Mouse (Mus musculus) hematopoietic stem cell, adult 5-6 weeks (primary cell): Measurements from ENCODE around the gene Ctsm. TPM values are rescaled to one million over a fixed set of nuclear protein-coding genes. Genes with fewer than 3 reads are reported as not detected.
"Not testable (repeated sequence)": the region's sequence is repeated elsewhere in the genome, so short reads cannot be mapped to it uniquely, and the experiment has no call there.

Experiments
- ATAC-seq, 2 experiments: fragments of 125-278 bp in 1 of 2; replicated peaks in 1 of 2; 2 replicates each; pipeline ENCODE4 v1.8.0; 2016 to 2017; ENCODE audit warnings: inconsistent platforms in 2 of 2, mild to moderate bottlenecking in 2 of 2, moderate number of reproducible peaks in 2 of 2, low read depth in 1 of 2, moderate TSS enrichment in 1 of 2; ENCODE audit not compliant: low FRiP score in 2 of 2, poor library complexity in 2 of 2, severe bottlenecking in 2 of 2, insufficient read depth in 1 of 2, low TSS enrichment in 1 of 2
- total RNA-seq: library from RNA; stranded (forward); fragments of 172-1452, 232-1000 nt; gene quantifications from 2 replicates; pipeline ENCODE4 v1.2.3, GENCODE M21; 2017

Ctsm gene
- not detected in 2 replicates for total RNA-seq

- ATAC-seq, result no peak
Observed at GRCm38 (mm10) chr13:61541631-61542030, at the start of gene Ctsm. Gene Ctsm, minus strand, starts transcription at chr13:61541839.

DNA sequence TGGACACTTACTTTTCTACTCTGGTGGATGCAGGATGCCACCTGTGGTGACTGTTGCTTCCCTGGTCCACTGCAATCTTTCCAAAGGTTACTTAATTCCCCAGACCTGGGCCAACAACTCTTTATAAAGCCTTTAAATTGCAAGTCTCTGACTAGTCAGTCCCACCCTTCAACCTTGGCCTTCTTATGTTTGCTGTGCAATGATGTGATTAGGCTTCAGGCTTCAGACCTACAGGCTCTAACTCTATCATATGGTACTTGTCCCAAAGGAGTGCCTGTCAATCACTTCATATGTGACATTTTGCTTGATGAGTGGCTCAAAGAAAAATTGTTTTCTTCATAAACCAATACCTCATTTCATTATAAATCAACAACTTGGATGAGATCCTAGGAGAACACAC is 28.4 kb upstream of the Ctsm start, which contains the start of gene Cts3:
Cts3 (minus strand) TSS at position 101 of the 400 bp plus-strand sequence.
- ATAC-seq, result no peak

- ATAC-seq, result not testable (repeated sequence)
Observed at GRCm38 (mm10) chr13:61568074-61568473, 26.4 kb upstream of the Ctsm start, which contains the start of gene Gm49352. Gene Gm49352, minus strand, starts transcription at chr13:61568174.

Other genes starting within 250 kb of the Ctsm start
- gene Cts7, start 183.6 kb downstream of the Ctsm start, total RNA-seq, result not detected in 2 replicates
- gene Gm49352, start 26.3 kb upstream of the Ctsm start, total RNA-seq, result not detected in 2 replicates
- not detected in 2 replicates for gene Cts3, start 28.3 kb upstream of the Ctsm start, total RNA-seq